In the genomic region with DNA sequence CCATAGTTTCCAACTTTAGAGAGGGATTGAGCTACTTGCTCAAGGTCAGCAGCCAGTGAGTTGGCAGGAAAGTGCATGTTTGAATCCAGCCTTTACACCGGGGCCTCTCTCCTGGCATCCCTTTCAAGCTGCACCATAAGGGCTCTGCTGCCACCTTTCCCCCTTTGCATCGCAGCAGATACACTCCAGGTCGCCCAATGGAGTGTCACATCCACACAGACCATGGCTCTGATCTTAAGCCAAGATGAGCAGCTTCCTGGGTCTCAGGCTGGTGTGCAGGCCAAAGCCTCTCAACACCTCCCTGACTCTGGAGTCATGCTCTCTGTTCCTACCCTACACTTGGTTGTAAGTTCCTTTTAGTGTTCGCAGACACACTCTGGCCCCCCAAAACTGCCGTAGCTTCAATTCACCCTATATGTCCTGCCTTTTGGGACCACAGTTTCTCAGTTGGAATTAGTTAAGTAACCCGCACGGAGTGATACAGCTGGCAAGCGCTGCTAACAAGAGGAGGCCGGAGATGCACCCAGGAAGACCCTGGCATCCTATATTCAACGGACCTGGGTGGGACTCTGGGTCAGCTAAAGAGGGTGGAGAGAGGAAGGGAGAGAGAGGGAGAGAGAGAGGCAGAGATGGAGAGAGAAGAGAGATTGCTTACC, we compare ENCODE assay signal across 9 mouse cellular contexts. TPM values are rescaled to one million over a fixed set of nuclear protein-coding genes. Genes with fewer than 3 reads are reported as not detected.
DNase-seq lines count a peak whose midpoint lies in the region; ATAC-seq lines count a peak whose summit lies in the region.
"Had no signal": no experiment of that assay in that cellular context is flagged by ENCODE, and none has a peak within 500 bp of the region (broad histone marks: within the 10 kb centered on the region; RNA-seq: fewer than 3 reads in every experiment).

No protein-coding gene starts in this region.

- H3K9ac ChIP-seq in forebrain, embryonic 12.5 days = peak overlapping the region; percentile 63
- peak overlapping the region; percentile 67 for H3K9ac ChIP-seq in hindbrain, embryonic 16.5 days (ENCODE audit: low read depth, low read length)

- no peaks in the 10 kb centered on the region for H3K9me3 ChIP-seq in forebrain, embryonic 12.5 days
- no peaks in the 10 kb centered on the region for H3K9me3 ChIP-seq in hindbrain, embryonic 16.5 days (ENCODE audit: control insufficient read depth, low read length)

- peaks cover 34% of the 10 kb centered on the region for H3K4me1 ChIP-seq in forebrain, embryonic 12.5 days
- peaks cover 13% of the 10 kb centered on the region for H3K4me1 ChIP-seq in hindbrain, embryonic 16.5 days (ENCODE audit: control insufficient read depth, insufficient read depth, low read depth, low read length)

- no peaks in the 10 kb centered on the region for H3K36me3 ChIP-seq in forebrain, embryonic 12.5 days (replicated peaks)
- H3K36me3 ChIP-seq in hindbrain, embryonic 16.5 days (ENCODE audit: control insufficient read depth, insufficient read depth, low read length) = no peaks in the 10 kb centered on the region

- peak overlapping the region; percentile 62 for H3K4me3 ChIP-seq in forebrain, embryonic 12.5 days (replicated peaks)
- H3K4me3 ChIP-seq in hindbrain, embryonic 16.5 days (ENCODE audit: low read length) = peak overlapping the region; percentile 59

- H3K4me2 ChIP-seq in forebrain, embryonic 12.5 days = peak overlapping the region; percentile 100
- H3K4me2 ChIP-seq in hindbrain, embryonic 16.5 days (ENCODE audit: low read length) = peak overlapping the region; percentile 98

- intact Hi-C loops in heart, postnatal 25 days (cut with DNase I) = loop anchor here (2.0 to 5.0 kb wide), 2 partner anchors 110 to 156 kb away; no protein-coding TSS in a partner anchor

- 0 out of 2 replicates have a peak overlapping the region, but pooled peaks have one; percentile 63 for H3K27ac ChIP-seq in forebrain, embryonic 12.5 days
- no peak overlapping the region; the same call in 1 of the 2 replicates for H3K27ac ChIP-seq in hindbrain, embryonic 16.5 days (ENCODE audit: low read depth, low read length)

- no peak for ATAC-seq in forebrain, embryonic 12.5 days (ENCODE audit: low FRiP score)
- no peak for ATAC-seq in hindbrain, embryonic 16.5 days
- ATAC-seq in megakaryocyte-erythroid progenitor cell, adult 5-6 weeks (replicated peaks; ENCODE audit: low FRiP score, low TSS enrichment, poor library complexity, severe bottlenecking) = 0 out of 2 replicates have a peak, but pooled peaks have one; percentile 21

- DNase-seq in heart, adult 11 months = peak; percentile 93
- DNase-seq in heart, postnatal 25 days (ENCODE audit: low spot score) = no peak
- DNase-seq in thymus, postnatal 4 days = no peak
- no peak for DNase-seq in ovary, postnatal 14 days (ENCODE audit: low spot score)
- no peak for DNase-seq in spleen, postnatal 10 days (ENCODE audit: low spot score in 2 of 2)

- 3% methylated on average over 10 of the region's 10 CpGs for WGBS in forebrain, embryonic 12.5 days
- WGBS in hindbrain, embryonic 16.5 days = 2% methylated on average over 10 of the region's 10 CpGs

- H3K27me3 ChIP-seq in forebrain, embryonic 12.5 days = peaks cover 50% of the 10 kb centered on the region
- no peaks in the 10 kb centered on the region for H3K27me3 ChIP-seq in hindbrain, embryonic 16.5 days (replicated peaks; ENCODE audit: control insufficient read depth, insufficient read depth, low read length)
- H3K27me3 ChIP-seq: CH12.LX had no signal

RNA-seq across cellular contexts. Expression of a gene that starts 1.1 kb away (rescaled TPM):
- total RNA-seq in heart, postnatal 25 days (2021) = 10 to 100 TPM; 28.6 to 35.5 TPM
- polyA plus RNA-seq in forebrain, embryonic 12.5 days (2016; fragmentation: Nextera tagmentation; extraction: Ambion mirVana) = 7.7 and 8.8 TPM in 2 replicates
- 18.9 and 24.3 TPM in 2 replicates for polyA plus RNA-seq in hindbrain, embryonic 16.5 days (2015; fragmentation: Nextera tagmentation; extraction: Ambion mirVana)
- 1.6 TPM in 1 of 2 replicates, not detected in the other for total RNA-seq in megakaryocyte-erythroid progenitor cell, adult 5-6 weeks (2014; fragmentation: Nextera tagmentation)
- not detected in 2 replicates for total RNA-seq in megakaryocyte-erythroid progenitor cell, adult 5-6 weeks (2017)
- total RNA-seq: CH12.LX had no signal

Comparison
In these comparisons a context has a peak if more than half of its experiments do, and no peak if none do; other contexts are left out.
1. RNA of a gene that starts 1.1 kb away (total RNA-seq): 28.6 to 35.5 TPM in heart, postnatal 25 days; 1.6 TPM in megakaryocyte-erythroid progenitor cell, adult 5-6 weeks; every median in the first group is over 10 times any median in the second.